Mouse (Mus musculus): Measurements from ENCODE around the gene Pla2g4b.

DNA sequence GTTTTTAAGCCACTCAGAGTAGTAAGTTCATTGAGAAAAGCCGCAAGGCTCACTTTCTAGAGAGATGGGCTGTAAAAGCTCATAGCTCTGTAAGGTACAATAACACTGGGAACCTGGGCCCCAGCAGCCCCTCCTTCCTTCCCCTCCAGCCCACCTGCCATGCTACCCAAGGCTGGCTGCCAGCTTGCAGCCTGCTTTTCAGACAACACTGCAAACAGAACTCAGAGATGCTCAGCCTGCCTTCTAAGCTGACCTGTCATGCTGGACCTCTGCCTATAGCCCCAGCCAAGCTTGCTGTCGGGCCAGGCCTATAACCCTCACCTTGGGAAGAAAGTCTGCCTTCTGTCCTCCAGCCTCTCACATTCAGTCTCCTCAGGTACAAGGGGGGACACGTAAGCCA lies 11.5 kb downstream of the Pla2g4b start:
- TF ChIP-seq GATA1 (IDR thresholded peaks at IDR 0.05; ENCODE audit: low read length) = no peak
- TF ChIP-seq TAL1 (IDR thresholded peaks at IDR 0.05; ENCODE audit: low read length) = no peak
